Mouse (Mus musculus): Measurements from ENCODE around the gene Pde11a. TPM values are rescaled to one million over a fixed set of nuclear protein-coding genes. Genes with fewer than 3 reads are reported as not detected.
A peak's percentile ranks its signal among the peaks of the same experiment; 100 is the strongest.

The Pde11a gene
- total and polyA plus RNA-seq, 3 experiments: 0.04 to 2.3 (median 0.38) TPM

DNA sequence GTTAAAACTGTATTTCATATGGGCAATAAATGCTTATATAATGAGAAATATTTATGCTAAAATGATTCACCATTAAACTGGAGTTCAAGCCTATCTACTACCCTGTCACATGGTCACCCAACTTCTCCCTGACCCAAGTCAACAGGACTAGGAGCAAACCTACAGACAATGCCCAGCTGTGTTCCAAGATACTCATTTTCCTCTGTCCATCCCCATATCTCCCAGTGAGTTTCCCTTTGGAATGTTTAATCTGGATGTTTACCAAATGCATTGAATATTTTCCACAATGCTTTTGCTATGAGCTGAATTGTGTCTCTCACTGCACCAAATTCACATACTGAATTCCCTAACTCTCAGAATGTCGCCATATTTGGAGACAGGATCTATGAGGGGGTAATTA is 221.4 kb downstream of the Pde11a start:
- TF ChIP-seq CTCF (IDR thresholded peaks at IDR 0.05; ENCODE audit: low read depth, low read length): no peak
- no peak for TF ChIP-seq TAL1 (conservative IDR thresholded peaks at IDR 0.05; ENCODE audit: low read depth, low read length)
- no peak for TF ChIP-seq GATA1 (IDR thresholded peaks at IDR 0.05; ENCODE audit: borderline replicate concordance, low read length)
- TF ChIP-seq GATA2 (IDR thresholded peaks at IDR 0.05; ENCODE audit: borderline replicate concordance, low read depth, low read length): no peak
- TF ChIP-seq POLR2AphosphoS5 (IDR thresholded peaks at IDR 0.05; ENCODE audit: insufficient replicate concordance, low read depth, low read length): no peak
- Histone ChIP-seq H3K9me3 (replicated peaks) (no peaks in the 10 kb centered on the region), H3K4me3 (ENCODE audit: low read depth, low read length) (no peak overlapping the region), H3K4me1 (ENCODE audit: insufficient read depth, low read depth, low read length) (peaks cover 10% of the 10 kb centered on the region), H3K27me3 (ENCODE audit: insufficient read depth, low read length) (peaks cover 6% of the 10 kb centered on the region; the same call in 1 of the 2 replicates), H3K36me3 (replicated peaks) (no peaks in the 10 kb centered on the region)
- DNase-seq (ENCODE audit: low spot score): no peak
- ATAC-seq (ENCODE audit: extremely low read depth, insufficient number of reproducible peaks, low FRiP score, poor library complexity, severe bottlenecking): no peak

DNA sequence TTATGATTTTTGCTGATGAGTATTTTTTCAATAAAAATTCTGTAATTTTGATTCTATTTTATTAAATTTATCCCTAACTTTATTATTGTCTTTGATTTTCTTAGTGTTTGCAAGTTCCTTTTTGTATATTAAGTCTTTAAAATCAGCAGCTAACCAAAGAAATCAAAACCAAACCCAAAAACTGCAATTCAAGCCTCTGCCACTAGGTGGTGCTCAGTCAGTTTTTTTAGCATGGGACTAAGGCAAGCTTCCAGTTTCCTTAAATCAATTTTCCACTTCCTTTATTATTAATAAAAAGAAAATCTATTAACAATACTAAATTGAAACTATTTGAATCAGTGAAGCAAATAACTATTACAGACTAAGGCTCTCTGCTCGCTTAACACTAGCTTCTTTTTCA is 222.9 kb downstream of the Pde11a start:
- TF ChIP-seq GATA2 (IDR thresholded peaks at IDR 0.05; ENCODE audit: borderline replicate concordance, low read depth, low read length): no peak
- no peak for TF ChIP-seq TAL1 (conservative IDR thresholded peaks at IDR 0.05; ENCODE audit: low read depth, low read length)
- peak; percentile 61 for TF ChIP-seq CTCF (IDR thresholded peaks at IDR 0.05; ENCODE audit: low read depth, low read length)
- no peak for TF ChIP-seq GATA1 (IDR thresholded peaks at IDR 0.05; ENCODE audit: borderline replicate concordance, low read length)
- TF ChIP-seq POLR2AphosphoS5 (IDR thresholded peaks at IDR 0.05; ENCODE audit: insufficient replicate concordance, low read depth, low read length): no peak
- Histone ChIP-seq H3K4me1 (ENCODE audit: insufficient read depth, low read depth, low read length) (peaks cover 4% of the 10 kb centered on the region; the same call in 1 of the 2 replicates), H3K27me3 (ENCODE audit: insufficient read depth, low read length) (peaks cover 8% of the 10 kb centered on the region; the same call in 1 of the 2 replicates), H3K9me3 (replicated peaks) (no peaks in the 10 kb centered on the region), H3K36me3 (replicated peaks) (no peaks in the 10 kb centered on the region), H3K4me3 (ENCODE audit: low read depth, low read length) (no peak overlapping the region)
- ATAC-seq (ENCODE audit: extremely low read depth, insufficient number of reproducible peaks, low FRiP score, poor library complexity, severe bottlenecking) (no peak), DNase-seq (ENCODE audit: low spot score) (no peak)

DNA sequence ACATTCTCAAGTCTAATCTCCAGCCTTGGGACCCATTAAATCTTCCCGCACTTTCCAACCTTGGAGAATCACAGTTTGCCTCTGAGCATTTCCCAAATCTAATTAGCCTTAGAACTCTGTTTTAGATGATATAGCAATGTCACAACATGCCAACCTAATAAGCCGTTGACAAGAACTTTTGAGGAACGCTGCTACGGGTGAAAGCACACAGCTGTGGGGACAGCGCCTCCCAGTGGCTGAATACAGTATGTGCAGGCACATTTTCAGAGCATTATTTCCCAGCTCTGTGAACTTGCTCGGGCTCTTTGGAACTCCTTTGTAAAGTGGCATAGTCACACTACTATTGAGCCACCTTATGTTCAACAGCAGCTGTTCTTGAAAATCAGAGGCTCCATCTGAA is 223.8 kb downstream of the Pde11a start:
- DNase-seq (ENCODE audit: low spot score) (peak; percentile 10), ATAC-seq (ENCODE audit: extremely low read depth, insufficient number of reproducible peaks, low FRiP score, poor library complexity, severe bottlenecking) (no peak)
- TF ChIP-seq CTCF (IDR thresholded peaks at IDR 0.05; ENCODE audit: low read depth, low read length) (peak; percentile 90), TAL1 (conservative IDR thresholded peaks at IDR 0.05; ENCODE audit: low read depth, low read length) (no peak)
- Histone ChIP-seq H3K36me3 (replicated peaks) (no peaks in the 10 kb centered on the region), H3K27me3 (ENCODE audit: insufficient read depth, low read length) (peaks cover 12% of the 10 kb centered on the region), H3K9me3 (replicated peaks) (no peaks in the 10 kb centered on the region), H3K4me1 (ENCODE audit: insufficient read depth, low read depth, low read length) (peaks cover 8% of the 10 kb centered on the region), H3K4me3 (ENCODE audit: low read depth, low read length) (no peak overlapping the region)

DNA sequence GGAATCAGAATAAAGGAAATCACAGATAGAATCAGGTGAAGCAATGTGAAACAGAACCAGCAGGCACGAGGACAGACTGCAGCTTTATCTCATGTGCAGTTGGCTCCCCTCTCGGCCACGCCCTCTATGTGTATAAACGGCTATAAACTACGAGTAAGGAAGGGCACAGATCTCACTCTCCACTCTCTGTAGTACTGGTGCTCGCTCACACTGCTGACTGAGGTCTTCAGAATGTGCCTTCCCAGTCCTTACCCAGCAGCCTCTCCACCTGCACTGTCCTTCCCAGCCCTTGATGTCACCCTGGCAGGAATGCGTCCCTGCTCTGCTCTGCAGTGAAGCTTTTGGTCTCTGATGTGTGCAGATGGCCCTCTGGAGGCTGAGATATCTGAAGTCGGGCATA is 228.9 kb downstream of the Pde11a start:
- no peaks in the 10 kb centered on the region for H3K36me3 ChIP-seq (replicated peaks)
- peak overlapping the region; percentile 56; the same call in 1 of the 2 replicates for H3K4me3 ChIP-seq (ENCODE audit: low read depth, low read length)
- peaks cover 13% of the 10 kb centered on the region for H3K4me1 ChIP-seq (ENCODE audit: insufficient read depth, low read depth, low read length)
- H3K9me3 ChIP-seq (replicated peaks): no peaks in the 10 kb centered on the region
- peaks cover 32% of the 10 kb centered on the region for H3K27me3 ChIP-seq (ENCODE audit: insufficient read depth, low read length)
- DNase-seq (ENCODE audit: low spot score) (no peak), ATAC-seq (ENCODE audit: extremely low read depth, insufficient number of reproducible peaks, low FRiP score, poor library complexity, severe bottlenecking) (peak; percentile 73)
- TF ChIP-seq TAL1 (conservative IDR thresholded peaks at IDR 0.05; ENCODE audit: low read depth, low read length) (no peak), GATA1 (IDR thresholded peaks at IDR 0.05; ENCODE audit: borderline replicate concordance, low read length) (no peak), POLR2AphosphoS5 (IDR thresholded peaks at IDR 0.05; ENCODE audit: insufficient replicate concordance, low read depth, low read length) (no peak), CTCF (IDR thresholded peaks at IDR 0.05; ENCODE audit: low read depth, low read length) (no peak), GATA2 (IDR thresholded peaks at IDR 0.05; ENCODE audit: borderline replicate concordance, low read depth, low read length) (no peak)

- H3K4me1 ChIP-seq (ENCODE audit: insufficient read depth, low read depth, low read length): peaks cover 6% of the 10 kb centered on the region
- no peak for DNase-seq (ENCODE audit: low spot score)
- TF ChIP-seq CTCF (IDR thresholded peaks at IDR 0.05; ENCODE audit: low read depth, low read length) (no peak), GATA1 (IDR thresholded peaks at IDR 0.05; ENCODE audit: borderline replicate concordance, low read length) (no peak), GATA2 (IDR thresholded peaks at IDR 0.05; ENCODE audit: borderline replicate concordance, low read depth, low read length) (no peak), POLR2AphosphoS5 (IDR thresholded peaks at IDR 0.05; ENCODE audit: insufficient replicate concordance, low read depth, low read length) (no peak), TAL1 (conservative IDR thresholded peaks at IDR 0.05; ENCODE audit: low read depth, low read length) (no peak)
- ATAC-seq (ENCODE audit: extremely low read depth, insufficient number of reproducible peaks, low FRiP score, poor library complexity, severe bottlenecking): no peak
- H3K27me3 ChIP-seq (ENCODE audit: insufficient read depth, low read length): peaks cover 16% of the 10 kb centered on the region; the same call in 1 of the 2 replicates
- H3K36me3 ChIP-seq (replicated peaks): no peaks in the 10 kb centered on the region
- no peaks in the 10 kb centered on the region for H3K9me3 ChIP-seq (replicated peaks)
- H3K4me3 ChIP-seq (ENCODE audit: low read depth, low read length): no peak overlapping the region
These were observed 236.5 kb downstream of the Pde11a start for GRCm38 (mm10) chr2:76101889-76102602.

DNA sequence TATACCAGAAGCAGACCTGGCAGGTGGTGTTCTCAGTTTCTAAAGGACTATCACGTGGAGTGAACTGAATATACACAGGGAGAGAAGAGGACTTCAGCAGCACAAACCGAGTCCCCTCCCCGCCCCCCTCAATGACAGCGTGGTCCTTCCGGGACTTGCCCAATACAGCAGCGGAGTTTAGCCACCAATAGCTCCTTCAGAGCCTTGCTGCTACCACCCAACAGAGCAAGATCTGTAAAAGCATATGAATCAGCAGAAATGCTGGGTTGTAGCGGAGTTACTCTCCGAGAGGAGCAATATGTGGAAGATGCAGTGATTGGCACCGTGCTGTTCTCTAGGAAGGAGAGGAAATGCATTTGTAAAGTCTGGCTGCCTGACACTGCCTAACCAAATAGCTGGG is 238.0 kb downstream of the Pde11a start:
- Histone ChIP-seq H3K9me3 (replicated peaks) (no peaks in the 10 kb centered on the region), H3K4me1 (ENCODE audit: insufficient read depth, low read depth, low read length) (peaks cover 8% of the 10 kb centered on the region), H3K36me3 (replicated peaks) (no peaks in the 10 kb centered on the region), H3K4me3 (ENCODE audit: low read depth, low read length) (no peak overlapping the region), H3K27me3 (ENCODE audit: insufficient read depth, low read length) (peaks cover 13% of the 10 kb centered on the region; the same call in 1 of the 2 replicates)
- DNase-seq (ENCODE audit: low spot score) (no peak), ATAC-seq (ENCODE audit: extremely low read depth, insufficient number of reproducible peaks, low FRiP score, poor library complexity, severe bottlenecking) (no peak)
- TF ChIP-seq GATA2 (IDR thresholded peaks at IDR 0.05; ENCODE audit: borderline replicate concordance, low read depth, low read length) (no peak), TAL1 (conservative IDR thresholded peaks at IDR 0.05; ENCODE audit: low read depth, low read length) (no peak), POLR2AphosphoS5 (IDR thresholded peaks at IDR 0.05; ENCODE audit: insufficient replicate concordance, low read depth, low read length) (no peak), CTCF (IDR thresholded peaks at IDR 0.05; ENCODE audit: low read depth, low read length) (no peak), GATA1 (IDR thresholded peaks at IDR 0.05; ENCODE audit: borderline replicate concordance, low read length) (no peak)
